Mouse (Mus musculus) layer of hippocampus, adult 11-12 months (tissue): ENCODE data around the gene Enthd1.
"Not testable (repeated sequence)": the region's sequence is repeated elsewhere in the genome, so short reads cannot be mapped to it uniquely, and the experiment has no call there.

Experiments used
- DNase-seq: peaks from one replicate; pipeline ENCODE4 v3.0.0; 2022; ENCODE audit warnings: low spot score

Enthd1 gene

DNA sequence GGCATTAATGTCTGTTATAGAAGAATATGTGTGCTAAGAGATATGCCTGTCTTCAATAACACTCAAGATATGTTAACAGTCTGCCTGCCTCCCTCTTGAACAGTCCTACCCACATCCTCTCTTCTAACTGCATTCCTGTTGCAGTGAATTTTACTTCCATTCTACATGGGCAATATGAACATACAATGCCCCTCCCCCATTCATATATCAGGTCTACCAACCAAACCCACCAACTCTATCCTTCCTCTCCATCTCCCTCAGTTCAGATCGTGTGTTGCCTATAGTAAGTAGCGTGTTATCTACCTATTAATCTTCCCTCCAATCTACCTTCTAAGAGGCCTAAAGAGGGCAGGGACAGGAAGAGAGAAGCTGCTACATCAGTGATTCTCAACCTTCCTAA lies 26.9 kb downstream of the Enthd1 start:
- no peak for DNase-seq

DNA sequence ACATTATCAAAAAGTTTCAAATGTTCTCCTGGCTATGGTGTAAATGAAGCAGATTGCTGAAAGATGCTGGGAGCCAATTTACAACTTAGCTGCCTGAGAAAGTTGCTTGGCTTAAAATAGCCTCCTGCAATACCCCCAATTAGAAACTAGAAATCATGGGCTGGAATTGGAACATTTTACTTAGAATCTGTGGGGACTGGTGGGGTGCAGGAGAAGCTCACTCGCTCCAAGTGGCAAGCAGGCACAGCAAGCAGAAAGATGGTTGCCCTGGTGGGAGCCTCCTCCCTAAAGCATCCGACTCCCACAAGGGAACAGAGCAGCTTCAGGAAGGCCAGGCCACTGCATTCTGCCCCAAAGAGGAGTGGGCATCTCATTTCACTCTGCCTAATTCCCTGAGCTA lies 28.9 kb downstream of the Enthd1 start:
- DNase-seq: no peak

GRCm38 (mm10) chr15:80533274-80533673 lies 31.7 kb downstream of the Enthd1 start:
- DNase-seq: no peak

- DNase-seq: no peak
Measured at GRCm38 (mm10) chr15:80532281-80533072, 32.5 kb downstream of the Enthd1 start.

- no peak for DNase-seq
Measured at GRCm38 (mm10) chr15:80531026-80531425, 33.9 kb downstream of the Enthd1 start.

DNA sequence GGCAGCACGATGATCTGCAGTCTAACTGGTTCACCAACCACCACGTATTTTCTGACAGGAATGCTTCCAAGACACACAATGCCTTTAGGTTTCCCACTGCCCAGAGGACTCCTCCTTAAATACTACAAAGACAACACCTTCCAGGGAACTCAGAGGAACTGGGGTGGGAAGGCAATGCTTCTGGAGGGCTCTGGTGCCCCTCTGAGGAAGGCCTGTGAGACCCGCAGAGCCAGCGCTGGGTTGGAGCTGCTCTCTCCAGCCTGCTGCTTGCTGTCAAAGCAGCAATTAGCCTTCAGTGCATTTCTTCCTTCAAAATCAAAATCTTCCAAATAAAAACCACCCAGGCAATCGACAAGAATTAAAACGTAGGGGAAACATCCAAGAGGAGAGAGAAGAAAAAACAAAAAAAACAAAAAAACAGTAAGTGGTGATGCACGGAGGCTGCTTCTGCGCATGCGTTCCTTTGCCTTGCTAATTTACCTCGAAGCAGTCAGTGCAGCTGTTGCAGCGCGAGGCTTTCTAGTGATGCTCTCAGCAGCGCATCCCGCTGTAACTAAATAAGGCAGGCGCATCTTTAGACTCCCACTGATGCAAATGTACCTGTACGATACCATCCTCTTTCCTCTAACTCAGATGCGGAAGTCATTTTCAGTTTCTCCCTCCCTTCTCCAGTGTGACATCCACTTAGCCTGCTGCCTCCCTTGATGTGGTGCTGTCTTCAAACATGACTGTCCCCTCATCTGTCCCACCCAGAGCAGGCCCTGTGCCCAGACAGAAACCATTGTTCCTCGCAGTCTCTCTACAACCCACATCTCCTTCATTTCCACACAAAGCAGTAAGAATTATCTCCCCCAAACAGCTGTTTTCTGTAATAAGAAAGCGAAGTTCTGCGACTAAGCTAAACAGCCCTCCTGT lies 34.7 kb downstream of the Enthd1 start:
- DNase-seq: peak; percentile 39

DNA sequence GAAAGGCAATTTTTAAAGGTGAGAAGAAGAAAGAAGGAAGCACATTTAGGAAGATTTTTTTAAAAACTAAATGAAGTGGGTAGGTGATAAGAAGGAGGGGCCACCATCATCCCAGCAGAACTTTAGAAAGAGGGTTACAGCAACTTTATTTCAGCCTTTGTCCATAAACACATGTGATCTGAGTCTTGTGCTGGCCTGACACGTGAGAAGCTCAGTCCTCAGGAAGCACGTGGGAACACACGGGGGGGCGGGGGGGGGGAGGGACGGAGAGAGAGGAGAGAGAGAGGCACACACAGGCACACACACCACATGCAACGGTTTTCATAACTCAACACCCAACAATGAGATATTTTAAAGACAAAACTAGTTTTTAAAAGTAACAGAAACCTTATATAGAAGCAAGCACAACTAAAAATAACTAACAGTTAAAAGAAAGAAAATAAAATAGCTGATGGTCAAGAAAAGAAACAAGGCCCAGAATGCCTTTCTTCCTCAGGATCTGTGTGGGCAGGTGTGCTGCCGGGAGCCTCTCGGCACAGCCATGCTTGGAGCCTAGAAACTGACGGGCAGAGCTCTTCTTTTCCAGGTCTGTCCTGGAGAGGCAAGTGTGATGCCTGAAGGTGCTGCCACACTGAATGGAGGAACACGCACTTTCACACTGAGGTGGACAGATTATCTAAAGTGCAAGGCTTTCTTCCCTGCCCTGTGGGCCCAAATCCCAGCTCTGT lies 43.1 kb downstream of the Enthd1 start:
- no peak for DNase-seq

DNA sequence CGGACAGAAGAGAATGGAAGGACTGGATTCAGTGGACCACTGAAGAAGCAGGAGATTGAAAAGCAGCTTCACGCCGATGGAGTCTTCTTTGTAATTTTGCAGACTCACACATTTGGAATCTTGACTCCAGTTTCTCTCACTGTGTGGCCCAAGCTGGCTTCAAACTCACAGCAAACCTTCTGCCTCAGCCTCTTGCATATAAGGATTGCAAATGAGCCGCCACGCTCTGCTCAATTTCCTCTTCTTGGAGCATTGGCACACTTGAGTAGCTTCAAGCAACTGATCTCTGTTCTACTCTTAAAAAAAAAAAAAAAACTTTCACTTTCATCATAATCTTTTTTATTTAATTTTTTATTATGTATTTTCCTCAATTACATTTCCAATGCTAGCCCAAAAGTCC lies 45.0 kb downstream of the Enthd1 start:
- no peak for DNase-seq

GRCm38 (mm10) chr15:80518567-80519223 lies 46.3 kb downstream of the Enthd1 start:
- DNase-seq: no peak

- peak; percentile 45 for DNase-seq
Measured at GRCm38 (mm10) chr15:80517996-80518395, 47.0 kb downstream of the Enthd1 start.

DNA sequence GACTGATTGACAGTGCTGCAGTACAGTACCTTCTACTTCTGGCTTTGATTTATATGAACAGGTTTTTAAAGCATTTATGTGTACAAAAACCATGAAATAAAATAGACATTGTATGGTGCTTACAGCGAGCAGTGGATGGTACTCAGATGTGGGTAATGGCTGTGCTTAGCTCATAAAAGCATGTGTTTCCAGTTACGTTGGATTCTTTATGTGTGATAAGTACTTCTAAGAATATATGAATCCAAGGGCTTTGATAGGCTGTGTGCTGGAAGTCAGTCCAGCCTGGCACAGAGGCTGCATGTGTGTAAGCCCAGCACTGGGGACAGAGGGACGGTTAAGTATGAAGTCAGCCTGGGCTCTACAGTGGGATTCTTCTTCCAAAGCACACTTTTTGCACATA lies 48.4 kb downstream of the Enthd1 start:
- no peak for DNase-seq

GRCm38 (mm10) chr15:80505086-80505485 lies 59.9 kb downstream of the Enthd1 start:
- DNase-seq: no peak

DNA sequence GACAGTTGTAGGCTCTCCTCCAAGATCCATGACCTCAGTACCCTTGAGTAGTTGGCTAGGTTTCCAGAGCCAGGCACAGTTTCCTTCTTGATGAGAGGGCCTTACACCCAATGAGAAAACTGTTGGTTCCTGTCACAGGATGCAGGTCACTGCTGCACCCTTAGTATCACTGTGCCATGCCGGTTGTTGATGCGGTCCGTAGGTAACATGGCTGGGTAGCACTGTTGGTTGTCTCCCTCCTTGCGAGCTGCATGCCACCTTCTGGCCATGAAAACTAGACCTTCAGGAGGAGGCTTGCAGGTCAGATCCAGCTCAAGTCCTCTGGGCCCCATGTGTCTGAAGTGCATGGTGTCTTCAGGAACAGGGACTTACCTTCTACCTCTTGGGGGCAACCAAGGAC lies 61.8 kb downstream of the Enthd1 start:
- not testable (repeated sequence) for DNase-seq

DNA sequence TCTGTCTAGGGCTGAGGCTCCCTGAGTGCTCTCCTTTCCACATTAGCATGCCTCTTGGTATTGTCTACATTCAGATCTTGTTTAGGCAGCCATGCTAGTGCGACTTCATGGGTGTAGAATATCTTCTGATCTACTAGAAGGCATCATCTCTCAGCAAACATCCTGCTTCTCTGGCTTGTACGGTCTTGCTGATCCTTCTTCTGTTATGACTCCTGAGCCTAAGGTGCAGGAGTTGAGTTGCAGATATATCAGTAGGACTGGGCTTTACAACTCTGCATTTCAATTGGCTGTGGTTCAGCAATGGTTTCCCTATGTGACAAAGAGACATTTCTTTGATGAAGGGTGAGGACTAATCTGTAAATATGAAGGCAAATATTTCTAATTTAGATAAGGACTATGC lies 62.2 kb downstream of the Enthd1 start:
- no peak for DNase-seq

DNA sequence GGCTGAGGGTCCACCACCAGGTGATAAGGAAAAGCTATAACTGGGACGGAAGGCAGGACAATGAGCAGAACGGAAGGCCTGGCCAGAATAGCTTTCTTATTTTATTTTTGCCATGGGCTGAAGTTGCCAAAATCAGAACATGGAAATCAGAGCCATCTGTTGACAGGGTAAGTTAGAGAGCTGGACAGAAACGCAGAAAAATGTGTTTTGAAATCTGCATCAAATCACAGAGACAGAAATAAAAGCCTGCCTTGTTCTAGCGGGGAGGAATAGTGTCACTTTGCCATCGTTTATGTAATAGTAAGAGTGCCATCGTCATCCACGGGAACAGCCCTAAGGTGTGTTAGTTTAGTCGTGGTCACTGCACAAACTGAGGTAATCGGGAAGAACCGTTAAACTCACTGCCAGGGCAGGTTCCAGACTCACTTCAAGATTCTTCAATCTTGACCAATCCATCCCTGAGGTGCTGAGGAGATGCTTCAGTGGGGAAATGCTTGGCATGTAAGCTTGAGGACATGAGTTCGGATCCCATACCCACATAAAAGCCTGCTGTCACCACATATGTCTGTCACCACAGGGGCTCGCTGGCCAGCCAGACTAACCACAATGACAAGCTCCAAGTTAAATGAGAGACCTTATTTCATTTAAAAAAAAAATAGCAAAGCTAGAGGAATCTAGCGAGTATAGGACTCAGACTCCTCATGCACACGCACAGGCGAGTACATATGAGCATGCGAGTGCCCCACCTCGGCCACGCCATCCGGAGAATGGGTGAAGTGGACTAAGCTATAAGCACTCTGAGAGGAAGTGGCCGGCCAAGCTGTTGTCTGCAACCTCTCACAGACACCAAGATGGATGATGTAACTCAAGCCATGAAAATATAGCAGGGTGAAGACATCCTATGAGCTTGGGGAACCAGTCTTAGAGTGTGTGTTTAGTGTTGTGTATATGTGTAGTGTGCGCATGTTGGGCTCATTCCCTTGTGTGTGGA lies 63.6 kb downstream of the Enthd1 start:
- no peak for DNase-seq

DNA sequence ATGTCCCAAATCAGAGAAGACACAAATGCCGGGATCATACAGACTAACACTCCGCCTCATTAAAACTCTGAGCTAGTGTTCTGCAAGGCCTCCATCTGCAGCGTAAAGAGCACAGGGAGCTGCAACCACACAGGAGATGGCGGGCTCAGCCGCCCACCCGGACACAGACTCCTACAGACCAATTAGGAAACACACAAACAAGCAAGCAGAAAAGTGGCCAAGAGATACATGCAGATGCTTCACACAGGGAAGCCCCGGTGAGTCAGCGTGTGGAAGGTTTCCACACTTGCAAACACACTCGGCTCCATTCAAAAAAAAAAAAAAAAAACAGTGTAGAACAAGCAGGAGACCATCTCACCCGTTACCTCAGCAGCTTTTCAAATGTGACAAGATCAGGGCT lies 64.5 kb downstream of the Enthd1 start:
- peak; percentile 35 for DNase-seq

DNA sequence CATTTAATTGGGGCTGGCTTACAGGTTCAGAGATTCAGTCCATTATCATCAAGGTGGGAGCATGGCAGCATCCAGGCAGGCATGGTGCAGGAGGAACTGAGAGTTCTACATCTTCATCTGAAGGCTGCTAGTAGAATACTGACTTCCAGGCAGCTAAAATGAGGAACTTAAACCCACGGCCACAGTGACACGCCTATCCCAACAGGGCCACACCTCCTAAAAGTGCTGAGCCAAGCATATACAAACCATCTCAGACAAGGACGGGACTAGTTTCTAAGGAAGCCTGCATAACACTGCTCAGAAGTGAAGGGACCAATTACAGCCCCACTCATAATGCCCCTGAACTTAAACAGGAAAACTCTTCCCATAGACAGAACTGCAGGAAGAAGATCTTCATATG lies 67.2 kb downstream of the Enthd1 start:
- DNase-seq: not testable (repeated sequence)

DNA sequence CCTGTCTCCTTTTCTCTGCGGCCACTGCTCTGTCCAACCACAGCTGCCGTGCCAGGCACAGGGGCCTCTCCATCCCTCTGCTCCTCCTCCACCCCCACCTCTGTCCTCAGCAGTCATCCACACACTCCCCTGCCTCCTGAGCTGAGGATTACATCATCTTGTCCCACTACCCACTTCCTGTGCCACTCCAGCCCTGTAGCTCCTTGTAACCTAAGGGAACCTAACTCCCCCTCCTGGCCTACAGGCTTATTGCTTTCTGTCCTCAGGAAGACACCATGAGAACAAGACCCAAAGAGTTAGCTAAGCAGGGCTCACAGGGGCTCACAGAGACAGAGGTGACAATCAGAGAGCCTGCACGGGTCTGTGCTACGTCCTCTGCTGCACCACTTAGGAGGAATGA lies 73.5 kb downstream of the Enthd1 start:
- no peak for DNase-seq

DNA sequence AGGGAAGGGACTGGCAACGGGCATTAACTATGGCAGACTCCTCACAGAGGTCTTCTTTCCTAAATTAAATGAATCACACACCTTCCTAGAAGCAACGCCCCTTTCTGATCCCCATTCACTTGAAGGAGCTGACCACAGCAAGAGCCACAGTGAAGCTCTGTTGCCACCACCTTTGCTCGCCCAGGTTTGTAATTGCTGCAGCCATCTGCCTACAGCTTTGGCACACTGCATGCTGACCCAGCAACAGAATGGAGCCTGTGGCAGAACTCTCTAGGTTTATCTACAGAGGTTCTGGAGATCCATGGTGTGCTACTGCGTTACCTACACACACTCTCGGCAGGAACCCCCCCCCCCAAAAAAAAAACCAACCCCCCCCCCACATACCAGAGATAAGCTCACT lies 74.8 kb downstream of the Enthd1 start:
- DNase-seq: no peak

DNA sequence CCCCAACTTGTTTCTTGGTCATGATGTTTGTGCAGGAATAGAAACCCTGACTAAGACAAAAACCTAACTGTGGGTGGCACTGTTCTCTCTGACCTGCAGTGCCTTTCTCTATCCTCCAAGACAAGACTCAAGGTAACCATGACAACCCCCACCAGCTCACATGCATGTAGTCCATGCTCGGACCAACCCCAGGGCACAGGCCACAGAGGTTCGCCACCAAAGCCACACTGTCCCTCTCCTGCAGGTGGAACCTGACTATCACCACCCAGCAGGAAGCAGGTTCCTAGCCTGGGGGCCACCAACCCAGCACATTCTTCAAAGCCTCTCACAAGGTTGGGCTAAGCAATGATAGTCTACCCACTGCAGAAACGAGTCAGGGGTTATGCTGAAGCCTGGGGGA lies 76.3 kb downstream of the Enthd1 start:
- DNase-seq: no peak

- DNase-seq: no peak
Measured at GRCm38 (mm10) chr15:80485601-80486000, 79.4 kb downstream of the Enthd1 start.
